Mouse (Mus musculus) common myeloid progenitor, adult 5-6 weeks (primary cell): ENCODE measurements at regions not wholly inside any gene's neighbourhood (a gene's known extent, or its start where the extent isn't known, plus 50 kb on each side); places are given as distances from the start of the nearest gene placed in this dataset.
"Not testable (repeated sequence)": the region's sequence is repeated elsewhere in the genome, so short reads cannot be mapped to it uniquely, and the experiment has no call there.

Source experiments
- ATAC-seq: replicated peaks from 2 replicates; pipeline ENCODE4 v1.8.0; 2016; ENCODE audit warnings: low read depth, mild to moderate bottlenecking, moderate TSS enrichment, inconsistent platforms; ENCODE audit not compliant: poor library complexity, severe bottlenecking

DNA sequence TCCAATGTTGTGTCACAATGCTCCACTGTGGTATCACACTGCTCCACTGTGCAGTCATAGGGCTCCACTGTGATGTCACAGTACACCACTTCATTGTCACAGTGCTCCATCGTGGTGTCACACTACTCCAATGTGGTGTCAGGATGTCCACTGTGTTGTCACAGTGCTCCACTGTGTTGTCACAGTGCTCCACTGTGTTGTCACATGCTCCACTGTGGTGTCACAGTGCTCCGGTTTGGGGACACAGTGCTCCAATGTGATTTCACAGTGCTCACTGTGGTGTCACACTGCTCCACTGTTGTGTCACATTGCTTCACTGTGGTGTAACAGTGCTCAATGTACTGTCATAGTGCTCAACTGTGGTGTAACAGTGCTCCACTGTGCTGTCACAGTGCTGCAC is 108.1 kb upstream of the Scaf8 start:
- ATAC-seq: no peak

DNA sequence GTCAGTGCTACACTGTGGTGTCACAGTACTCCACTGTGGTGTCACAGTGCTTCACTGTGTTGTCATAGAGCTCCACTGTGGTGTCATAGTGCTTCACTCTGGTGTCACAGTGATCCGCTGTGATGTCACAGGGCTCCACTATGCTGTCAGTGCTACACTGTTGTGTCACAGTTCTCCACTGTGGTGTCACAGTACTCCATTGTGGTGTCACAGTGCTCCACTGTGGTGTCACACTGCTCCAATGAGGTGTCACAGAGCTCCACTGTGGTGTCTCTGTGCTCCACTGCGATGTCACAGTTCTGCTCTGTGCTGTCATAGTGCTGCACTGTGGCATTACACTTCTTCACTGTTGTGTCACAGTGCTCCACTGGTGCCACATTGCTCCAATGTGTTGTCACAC is 107.5 kb upstream of the Scaf8 start:
- peak; percentile 43; the same call in 1 of the 2 replicates for ATAC-seq

DNA sequence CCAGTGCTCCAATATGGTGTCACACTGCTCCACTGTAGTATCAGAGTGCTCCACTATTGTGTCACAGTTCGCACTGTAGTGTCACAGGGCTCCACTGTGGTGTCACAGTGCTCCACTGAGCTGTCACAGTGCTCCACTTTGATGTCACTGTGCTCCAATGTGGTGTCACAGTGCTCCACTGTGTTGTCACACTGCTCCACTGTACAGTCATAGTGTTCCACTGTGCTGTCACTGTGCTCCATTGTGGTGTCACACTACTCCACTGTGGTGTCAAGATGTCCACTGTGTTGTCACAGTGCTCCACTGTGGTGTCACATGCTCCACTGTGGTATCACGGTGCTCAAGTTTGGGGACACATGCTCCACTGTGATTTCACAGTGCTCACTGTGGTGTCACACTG is 104.8 kb upstream of the Scaf8 start:
- peak; percentile 12; the same call in 1 of the 2 replicates for ATAC-seq

DNA sequence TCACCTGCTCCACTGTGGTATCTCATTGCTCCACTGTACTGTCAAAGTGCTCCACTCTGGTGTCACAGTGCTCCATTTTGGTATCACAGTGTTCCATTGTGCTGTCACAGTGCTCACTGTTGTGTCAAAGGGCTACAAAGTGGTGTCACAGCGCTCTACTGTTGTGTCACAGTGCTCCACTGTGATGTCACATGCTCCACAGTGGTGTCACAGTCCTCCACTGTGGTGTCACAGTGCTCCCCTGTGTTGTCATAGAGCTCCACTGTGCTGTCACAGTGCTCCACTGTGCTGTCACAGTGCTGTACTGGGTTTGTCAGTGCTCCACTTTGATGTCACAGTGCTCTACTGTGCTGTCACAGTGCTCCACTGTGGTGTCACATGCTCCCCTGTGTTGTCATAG is 102.7 kb upstream of the Scaf8 start:
- no peak for ATAC-seq

DNA sequence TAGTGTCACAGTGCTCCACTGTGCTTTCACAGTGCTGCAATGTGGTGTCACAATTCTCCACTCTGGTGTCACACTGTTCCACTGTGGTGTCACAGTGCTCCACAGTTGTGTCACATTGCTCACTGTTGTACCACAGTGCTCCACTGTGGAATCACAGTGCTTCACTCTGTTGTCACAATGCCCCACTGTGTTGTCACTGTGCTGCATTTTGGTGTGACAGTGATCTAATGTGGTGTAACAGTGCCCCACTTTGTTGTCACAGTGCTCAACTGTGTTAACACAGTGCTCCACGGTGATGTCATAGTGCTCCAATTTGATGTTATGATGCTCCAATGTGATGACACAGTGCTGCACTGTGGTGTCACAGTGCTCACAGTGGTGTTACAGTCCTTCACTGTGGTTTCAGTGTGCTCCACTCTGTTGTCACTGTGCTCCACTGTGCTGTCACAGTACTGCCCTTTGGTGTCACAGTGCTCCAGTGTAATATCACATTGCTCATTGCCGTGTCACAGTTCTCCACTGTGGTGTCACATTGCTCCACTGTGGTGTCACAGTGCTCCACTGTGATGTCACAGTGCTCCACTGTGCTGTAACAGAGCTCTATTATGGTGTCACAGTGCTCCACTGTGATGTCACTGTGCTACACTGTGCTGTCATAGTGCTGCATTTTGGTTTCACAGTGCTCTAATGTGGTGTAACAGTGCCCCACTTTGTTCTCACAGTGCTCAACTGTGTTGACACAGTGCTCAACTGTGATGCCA is 95.0 kb upstream of the Scaf8 start:
- no peak for ATAC-seq

DNA sequence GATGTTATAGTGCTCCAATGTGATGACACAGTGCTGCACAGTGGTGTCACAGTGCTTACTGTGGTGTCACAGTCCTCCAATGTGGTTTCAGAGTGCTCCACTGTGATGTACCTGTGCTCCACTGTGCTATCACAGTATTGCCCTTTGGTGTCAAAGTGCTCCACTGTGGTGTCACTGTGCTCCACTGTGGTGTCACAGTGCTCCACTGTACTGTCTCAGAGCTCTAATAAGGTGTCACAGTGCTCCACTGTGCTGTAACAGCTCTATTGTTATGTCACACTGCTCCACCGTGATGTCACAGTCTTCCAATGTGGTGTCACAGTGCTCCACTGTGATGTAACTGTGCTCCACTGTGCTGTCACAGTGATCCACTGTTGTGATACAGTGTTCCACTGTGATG is 94.4 kb upstream of the Scaf8 start:
- no peak for ATAC-seq

DNA sequence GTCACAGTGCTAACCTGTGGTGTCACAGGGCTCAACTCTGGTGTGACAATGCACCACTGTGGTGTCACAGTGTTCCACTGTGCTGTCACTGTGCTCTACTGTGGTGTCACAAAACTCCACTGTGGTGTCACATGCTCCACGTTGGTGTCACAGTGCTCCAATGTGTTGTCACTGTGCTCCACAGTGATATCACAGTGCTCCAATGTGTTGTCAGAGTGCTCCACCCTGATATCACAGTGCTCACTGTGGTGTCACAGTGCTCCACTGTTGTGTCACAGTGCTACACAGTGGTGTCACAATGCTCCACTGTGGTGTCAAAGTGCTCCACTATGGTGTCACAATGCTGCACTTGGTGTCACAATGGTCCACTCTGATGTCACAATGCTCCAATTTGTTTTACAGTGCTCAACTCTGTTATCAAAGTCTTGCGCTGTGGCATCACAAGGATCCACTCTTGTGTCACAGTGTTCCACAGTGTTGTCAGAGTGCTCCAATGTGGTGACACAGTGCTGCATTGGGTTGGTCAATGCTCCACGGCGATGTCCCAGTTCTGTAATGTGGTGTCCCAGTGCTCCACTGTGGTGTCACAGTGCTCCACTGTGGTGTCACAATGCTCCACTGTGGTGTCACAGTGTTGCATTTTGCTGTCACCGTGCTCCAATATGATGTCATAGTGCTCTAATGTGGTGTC is 92.4 kb upstream of the Scaf8 start:
- 0 out of 2 replicates have a peak, but pooled peaks have one; percentile 10 for ATAC-seq

DNA sequence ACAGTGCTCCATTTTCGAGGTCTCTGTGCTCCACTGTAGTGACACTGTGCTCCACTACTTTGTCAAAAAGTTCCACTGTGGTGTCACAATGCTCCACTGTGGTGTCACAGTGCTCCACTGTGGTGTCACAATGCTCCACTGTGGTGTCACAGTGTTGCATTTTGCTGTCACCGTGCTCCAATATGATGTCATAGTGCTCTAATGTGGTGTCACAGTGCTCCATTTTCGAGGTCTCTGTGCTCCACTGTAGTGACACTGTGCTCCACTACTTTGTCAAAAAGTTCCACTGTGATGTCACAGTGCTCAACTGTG is 91.9 kb upstream of the Scaf8 start:
- ATAC-seq: not testable (repeated sequence)

DNA sequence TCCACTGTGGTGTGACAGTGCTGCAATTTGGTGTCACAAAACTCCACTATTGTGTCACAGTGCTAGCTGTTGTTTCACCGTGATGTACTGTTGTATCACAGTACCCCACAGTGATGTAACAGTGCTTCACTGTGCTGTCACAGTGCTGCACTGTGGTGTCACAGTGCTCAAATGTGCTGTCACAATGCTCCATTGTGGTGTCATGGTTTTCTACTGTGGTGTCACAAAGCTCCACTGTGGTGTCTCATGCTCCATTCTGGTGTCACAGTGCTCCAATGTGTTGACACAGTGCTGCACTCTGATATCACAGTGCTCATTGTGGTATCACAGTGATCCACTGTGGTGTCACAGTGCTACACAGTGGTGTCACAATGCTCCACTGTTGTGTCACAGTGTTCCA is 91.3 kb upstream of the Scaf8 start:
- no peak for ATAC-seq

DNA sequence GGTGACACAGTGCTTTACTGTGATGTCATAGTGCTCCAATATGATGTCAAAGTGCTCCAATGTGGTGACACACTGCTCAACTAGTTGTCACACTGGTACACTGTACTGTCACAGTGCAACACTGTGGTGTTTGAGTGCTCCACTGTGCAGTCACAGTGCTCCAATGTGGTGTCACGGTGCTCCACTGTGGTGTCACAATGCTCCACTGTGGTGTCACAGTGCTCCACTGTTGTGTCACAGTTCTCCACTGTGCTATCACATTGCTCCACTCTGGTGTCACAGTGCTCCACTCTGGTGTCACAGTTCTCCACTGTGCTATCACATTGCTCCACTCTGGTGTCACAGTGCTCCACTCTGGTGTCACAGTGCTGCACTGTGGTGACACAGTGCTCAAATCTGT is 87.9 kb upstream of the Scaf8 start:
- ATAC-seq: not testable (repeated sequence)

DNA sequence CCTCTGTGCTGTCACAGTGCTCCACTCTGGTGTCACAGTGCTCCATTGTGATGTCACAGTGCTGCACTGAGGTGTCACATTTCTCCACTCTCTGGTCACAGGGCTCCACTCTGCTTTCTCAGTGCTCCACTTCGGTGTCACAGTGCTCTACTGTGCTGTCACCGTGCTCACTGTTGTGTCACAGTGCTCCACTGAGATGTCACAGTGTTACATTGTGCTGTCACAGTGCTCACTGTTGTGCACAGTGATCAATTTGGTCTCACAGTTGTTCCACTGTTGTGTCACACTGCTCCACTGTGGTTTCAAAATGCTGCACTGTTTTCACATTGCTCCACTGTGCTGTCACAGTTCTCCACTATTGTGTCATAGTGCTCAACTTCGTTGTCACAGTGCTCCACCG is 87.4 kb upstream of the Scaf8 start:
- ATAC-seq: no peak

DNA sequence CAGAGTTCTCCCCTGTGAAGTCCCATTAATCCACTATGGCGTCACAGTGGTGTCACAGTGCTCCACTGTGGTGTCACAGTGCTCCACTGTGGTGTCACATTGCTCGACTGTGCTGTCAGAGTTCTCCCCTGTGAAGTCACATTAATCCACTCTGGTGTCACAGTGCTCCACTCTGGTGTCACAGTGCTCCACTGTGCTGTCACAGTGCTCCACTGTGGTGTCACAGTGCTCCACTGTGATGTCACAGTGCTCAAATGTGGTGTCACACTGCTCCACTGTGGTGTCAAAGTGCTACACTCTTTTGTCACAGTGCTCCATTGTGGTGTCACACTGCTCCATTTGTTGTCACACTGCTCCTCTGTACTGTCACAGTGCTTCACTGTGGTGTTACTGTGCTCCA is 85.0 kb upstream of the Scaf8 start:
- not testable (repeated sequence) for ATAC-seq

DNA sequence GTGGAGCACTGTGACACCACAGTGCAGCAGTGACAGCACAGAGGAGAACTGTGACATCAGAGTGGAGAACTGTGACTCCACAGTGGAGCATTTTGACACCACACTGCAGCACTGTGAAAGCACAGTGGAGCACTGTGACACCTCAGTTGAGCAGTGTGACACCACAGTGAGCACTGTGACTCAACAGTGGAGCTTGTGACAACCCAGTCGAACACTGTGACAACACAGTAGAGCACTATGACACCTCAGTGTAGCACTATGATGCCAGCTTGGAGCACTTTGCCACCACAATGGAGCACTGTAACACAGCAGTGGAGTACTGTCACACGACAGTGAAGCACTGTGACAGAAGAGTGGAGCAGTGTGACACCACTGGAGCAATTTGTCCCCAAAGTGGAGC is 79.7 kb upstream of the Scaf8 start:
- ATAC-seq: no peak

DNA sequence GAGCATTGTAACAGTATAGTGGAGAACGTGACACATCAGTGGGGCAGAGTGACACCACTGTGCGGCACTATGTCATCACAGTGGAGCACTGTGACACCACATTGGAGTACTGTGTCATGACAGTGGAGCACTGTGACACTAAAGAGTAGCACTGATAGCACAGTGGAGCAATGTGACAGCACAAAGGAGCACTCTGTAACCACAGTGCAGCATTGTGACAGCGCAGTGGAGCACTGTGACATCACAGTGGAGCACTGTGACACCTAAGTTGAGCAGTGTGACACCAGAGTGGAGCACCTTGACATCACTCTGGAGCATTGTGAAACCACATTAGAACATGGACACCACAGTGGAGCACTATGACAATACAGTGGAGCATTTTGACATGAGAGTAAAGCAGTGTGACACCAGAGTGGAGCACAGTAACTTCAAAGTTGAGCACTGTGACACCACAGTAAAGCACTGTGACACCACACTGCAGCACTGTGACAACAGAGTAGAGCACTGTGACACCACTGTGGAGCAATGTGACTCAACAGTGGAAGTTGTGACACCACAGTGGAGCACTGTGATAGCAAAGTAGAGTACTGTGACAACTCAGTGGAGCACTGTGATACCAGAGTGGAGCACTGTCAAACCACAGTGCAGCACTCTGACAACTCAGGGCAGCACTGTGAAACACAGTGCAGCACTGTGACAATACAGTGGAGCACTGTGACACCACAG is 77.5 kb upstream of the Scaf8 start:
- no peak for ATAC-seq

DNA sequence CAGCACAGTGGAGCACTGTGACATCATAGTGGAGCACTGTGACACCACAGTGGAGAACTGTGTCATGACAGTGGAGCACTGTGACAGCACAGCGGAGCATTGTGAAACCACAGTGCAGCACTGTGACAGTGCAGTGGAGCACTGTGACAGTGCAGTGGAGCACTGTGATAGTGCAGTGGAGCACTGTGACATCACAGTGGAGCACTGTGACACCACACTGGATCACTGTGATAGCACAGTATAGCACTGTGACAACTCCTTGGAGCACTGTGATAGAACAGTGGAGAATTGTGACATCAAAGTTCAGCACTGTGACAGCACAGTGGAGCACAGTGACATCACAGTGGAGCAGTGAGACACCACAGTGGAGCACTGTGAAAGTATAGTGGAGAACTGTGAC is 76.7 kb upstream of the Scaf8 start:
- no peak for ATAC-seq

DNA sequence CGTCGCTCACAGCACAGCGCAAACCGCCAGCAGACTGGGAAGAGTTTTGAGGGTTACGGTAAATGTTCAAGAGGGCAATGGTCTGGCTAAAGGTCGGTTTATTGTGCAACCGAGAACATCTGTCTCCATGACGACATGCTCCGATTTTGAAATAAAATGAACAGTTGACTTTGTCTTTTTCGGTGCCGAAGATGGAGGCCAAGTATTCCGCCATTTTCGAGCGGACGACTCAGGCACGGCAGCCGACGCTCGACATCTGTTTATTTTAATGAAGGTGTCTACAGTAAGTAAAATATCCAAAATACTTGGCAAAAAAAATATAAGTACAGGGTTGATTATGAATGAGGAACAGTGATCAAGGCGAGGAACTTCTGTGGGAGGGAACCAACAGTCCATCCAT is 70.3 kb upstream of the Scaf8 start:
- 0 out of 2 replicates have a peak, but pooled peaks have one; percentile 29 for ATAC-seq

DNA sequence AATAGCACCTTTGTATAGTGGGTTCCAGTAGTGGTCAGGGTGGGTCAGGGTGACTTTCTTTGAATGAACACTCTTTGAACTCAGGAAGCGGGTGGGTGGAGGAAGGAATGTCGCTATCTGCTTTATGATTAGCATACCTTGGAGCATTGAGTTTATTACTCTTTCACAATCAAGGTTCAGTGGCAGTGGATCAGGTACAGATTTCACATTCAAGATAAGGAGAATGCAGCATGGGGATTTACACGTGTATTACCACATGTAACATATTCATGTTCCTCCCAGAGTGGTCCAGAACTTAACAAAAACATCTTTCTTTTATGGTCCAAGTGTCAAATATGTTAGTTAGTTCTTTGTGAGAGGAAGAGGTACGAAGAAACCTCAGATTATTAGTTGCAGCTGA is 60.9 kb upstream of the Scaf8 start:
- ATAC-seq: not testable (repeated sequence)

DNA sequence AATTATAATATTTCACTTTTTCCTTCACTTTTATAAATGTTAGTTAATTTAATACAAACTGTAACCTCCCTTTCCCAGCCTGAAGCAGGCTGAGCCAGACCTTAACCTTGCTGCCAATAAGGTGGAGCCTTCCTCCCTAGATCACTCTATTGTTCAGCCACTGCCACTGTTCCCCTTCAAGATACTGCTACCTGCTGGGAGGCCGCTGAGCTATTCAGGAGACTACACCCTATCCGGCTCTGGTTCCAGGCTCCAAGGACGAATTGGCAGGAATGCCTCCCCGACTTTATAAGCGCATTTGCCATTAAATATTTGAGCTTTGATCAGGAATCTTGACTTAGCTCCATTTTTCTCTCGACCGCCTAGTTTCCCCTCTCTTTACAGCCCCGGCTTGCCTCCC is 59.9 kb upstream of the Scaf8 start:
- not testable (repeated sequence) for ATAC-seq

DNA sequence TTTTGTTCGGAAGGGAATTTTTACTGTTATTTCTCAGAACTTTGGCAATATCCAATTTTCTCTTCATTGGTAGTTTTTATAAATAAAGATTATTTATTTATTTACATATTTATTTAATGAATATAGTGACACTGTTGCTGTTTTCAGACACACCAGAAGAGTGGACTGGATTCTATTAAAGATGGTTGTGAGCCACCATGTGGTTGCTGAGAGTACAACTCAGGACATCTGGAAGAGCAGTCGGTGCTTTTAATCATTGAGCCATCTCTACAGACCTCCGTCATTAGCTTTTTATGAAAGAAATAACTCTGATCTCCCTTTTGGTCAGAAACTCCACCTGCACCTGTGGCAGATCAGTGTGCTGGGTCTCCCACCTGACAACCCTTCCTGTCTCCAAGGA is 59.4 kb upstream of the Scaf8 start:
- ATAC-seq: not testable (repeated sequence)

DNA sequence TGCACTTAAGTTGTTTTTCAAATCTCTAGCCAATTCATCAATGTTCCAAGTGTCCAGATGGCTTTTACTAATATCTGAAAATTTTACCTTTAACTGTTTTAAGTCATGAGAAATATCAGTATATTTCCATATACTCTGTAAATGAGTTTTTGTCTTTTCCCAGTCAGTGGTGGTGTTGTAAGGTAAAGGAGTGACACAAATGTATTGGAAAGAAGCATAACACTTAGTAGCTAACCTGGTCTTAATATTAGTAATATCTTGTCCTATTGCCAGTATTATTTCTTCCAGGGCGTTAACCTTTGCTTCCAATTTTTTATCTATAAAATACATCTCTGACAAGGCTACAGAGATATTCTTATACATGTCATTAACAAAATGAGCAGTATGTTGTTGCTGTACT is 51.4 kb upstream of the Scaf8 start:
- not testable (repeated sequence) for ATAC-seq
